Comparison of ENCODE assay signal across 17 mouse cellular contexts in the genomic region with DNA sequence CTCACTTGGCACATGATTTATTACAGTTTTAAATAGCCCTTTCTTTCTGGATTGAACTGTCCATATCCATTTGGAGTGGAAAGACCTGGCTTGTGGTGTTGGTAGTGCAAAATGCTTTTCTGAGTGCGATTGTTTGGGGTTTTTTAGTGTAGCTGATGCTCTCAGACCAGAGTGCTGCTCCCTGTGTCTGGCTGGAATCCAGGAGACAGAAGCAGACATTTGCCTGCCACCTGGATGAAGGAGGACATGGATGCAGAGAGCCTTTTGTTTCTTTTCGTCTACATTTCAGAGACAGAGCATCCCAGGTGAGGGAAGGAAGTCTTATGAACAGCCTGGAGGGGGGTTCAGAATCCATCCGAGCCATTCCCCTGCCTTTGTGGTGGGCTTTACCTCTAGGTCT.
DNase-seq lines count a peak whose midpoint lies in the region; ATAC-seq and TF ChIP-seq lines count a peak whose summit lies in the region.
"Had no signal": no experiment of that assay in that cellular context is flagged by ENCODE, and none has a peak within 500 bp of the region (broad histone marks: within the 10 kb centered on the region; RNA-seq: fewer than 3 reads in every experiment).

No protein-coding gene starts in this region.

- TF ChIP-seq POLR2A in brain, embryonic 14.5 days (IDR thresholded peaks at IDR 0.05; ENCODE audit: borderline replicate concordance, extremely low read depth, insufficient read depth, insufficient read length, poor library complexity, severe bottlenecking) = no peak

- no peak for ATAC-seq in hindbrain, embryonic 13.5 days (ENCODE audit: low FRiP score)
- ATAC-seq in hindbrain, embryonic 11.5 days (ENCODE audit: low FRiP score) = no peak
- no peak for ATAC-seq in hindbrain, embryonic 16.5 days
- ATAC-seq: midbrain, embryonic 13.5 days had no signal

- H3K36me3 ChIP-seq in hindbrain, embryonic 13.5 days = no peaks in the 10 kb centered on the region
- H3K36me3 ChIP-seq in hindbrain, embryonic 11.5 days (ENCODE audit: control insufficient read depth, insufficient read depth, low read length) = no peaks in the 10 kb centered on the region
- no peaks in the 10 kb centered on the region for H3K36me3 ChIP-seq in hindbrain, embryonic 16.5 days (ENCODE audit: control insufficient read depth, insufficient read depth, low read length)
- H3K36me3 ChIP-seq: heart, embryonic 13.5 days; midbrain, embryonic 13.5 days; neural tube, embryonic 12.5 days; stomach, embryonic 15.5 days had no signal

- no peak for TF ChIP-seq CTCF in brain, embryonic 14.5 days (IDR thresholded peaks at IDR 0.05; ENCODE audit: borderline replicate concordance, extremely low read depth, insufficient read depth, insufficient read length)
- TF ChIP-seq CTCF in layer of hippocampus, adult 2 months (conservative IDR thresholded peaks at IDR 0.05) = no peak

- H3K9me3 ChIP-seq in hindbrain, embryonic 13.5 days = no peaks in the 10 kb centered on the region
- no peaks in the 10 kb centered on the region for H3K9me3 ChIP-seq in hindbrain, embryonic 11.5 days (ENCODE audit: control insufficient read depth, low read length)
- H3K9me3 ChIP-seq in hindbrain, embryonic 16.5 days (ENCODE audit: control insufficient read depth, low read length) = no peaks in the 10 kb centered on the region
- H3K9me3 ChIP-seq: heart, embryonic 13.5 days; midbrain, embryonic 13.5 days; neural tube, embryonic 12.5 days; stomach, embryonic 15.5 days had no signal

- H3K9ac ChIP-seq in hindbrain, embryonic 13.5 days = no peak overlapping the region
- H3K9ac ChIP-seq in hindbrain, embryonic 11.5 days (ENCODE audit: low read depth, low read length) = no peak overlapping the region
- no peak overlapping the region for H3K9ac ChIP-seq in hindbrain, embryonic 16.5 days (ENCODE audit: low read depth, low read length)
- H3K9ac ChIP-seq: heart, embryonic 13.5 days; midbrain, embryonic 13.5 days; neural tube, embryonic 12.5 days; stomach, embryonic 15.5 days had no signal

- DNase-seq in hindbrain, embryonic 11.5 days (ENCODE audit: low spot score) = no peak
- peak; percentile 58 for DNase-seq in brain, embryonic 14.5 days (ENCODE audit: low read depth)
- DNase-seq in cerebellum, postnatal 14 days = peak; percentile 62 to 71
- no peak for DNase-seq in right cerebral cortex, postnatal 10 days (ENCODE audit: low spot score in 2 of 2)
- DNase-seq in layer of hippocampus, adult 2 months (ENCODE audit: low spot score in 2 of 2) = no peak
- no peak for DNase-seq in heart, postnatal 4 days
- DNase-seq: adrenal gland, adult 8-10 months; liver; lung, adult 18-20 months; lung, postnatal 4 days; thymus, postnatal 14 days had no signal

- peaks cover 52% of the 10 kb centered on the region for H3K4me1 ChIP-seq in hindbrain, embryonic 13.5 days (replicated peaks)
- H3K4me1 ChIP-seq in hindbrain, embryonic 11.5 days (replicated peaks; ENCODE audit: control insufficient read depth, insufficient read depth, low read length) = no peaks in the 10 kb centered on the region; the same call in 1 of the 2 replicates
- peaks cover 17% of the 10 kb centered on the region for H3K4me1 ChIP-seq in hindbrain, embryonic 16.5 days (ENCODE audit: control insufficient read depth, insufficient read depth, low read depth, low read length)
- H3K4me1 ChIP-seq: stomach, embryonic 15.5 days had no signal

- no peak overlapping the region for H3K4me3 ChIP-seq in hindbrain, embryonic 13.5 days
- no peak overlapping the region for H3K4me3 ChIP-seq in hindbrain, embryonic 11.5 days (ENCODE audit: low read depth, low read length)
- no peak overlapping the region for H3K4me3 ChIP-seq in hindbrain, embryonic 16.5 days (ENCODE audit: low read length)
- no peak overlapping the region for H3K4me3 ChIP-seq in layer of hippocampus, adult 2 months
- H3K4me3 ChIP-seq: heart, embryonic 13.5 days; midbrain, embryonic 13.5 days; neural tube, embryonic 12.5 days; stomach, embryonic 15.5 days had no signal

- H3K27ac ChIP-seq in hindbrain, embryonic 13.5 days = peak overlapping the region; percentile 74; the same call in 1 of the 2 replicates
- no peak overlapping the region for H3K27ac ChIP-seq in hindbrain, embryonic 11.5 days (ENCODE audit: low read depth, low read length)
- peak overlapping the region; percentile 45 for H3K27ac ChIP-seq in hindbrain, embryonic 16.5 days (ENCODE audit: low read depth, low read length)
- no peak overlapping the region for H3K27ac ChIP-seq in layer of hippocampus, adult 2 months
- H3K27ac ChIP-seq: heart, embryonic 13.5 days; midbrain, embryonic 13.5 days; neural tube, embryonic 12.5 days; stomach, embryonic 15.5 days had no signal

- no peak overlapping the region for H3K4me2 ChIP-seq in hindbrain, embryonic 13.5 days
- no peak overlapping the region for H3K4me2 ChIP-seq in hindbrain, embryonic 11.5 days (replicated peaks; ENCODE audit: low read depth, low read length)
- no peak overlapping the region for H3K4me2 ChIP-seq in hindbrain, embryonic 16.5 days (ENCODE audit: low read length)
- H3K4me2 ChIP-seq: heart, embryonic 13.5 days; midbrain, embryonic 13.5 days; neural tube, embryonic 12.5 days; stomach, embryonic 15.5 days had no signal

- H3K27me3 ChIP-seq in hindbrain, embryonic 13.5 days = no peaks in the 10 kb centered on the region
- H3K27me3 ChIP-seq in hindbrain, embryonic 11.5 days (ENCODE audit: control insufficient read depth, insufficient read depth, low read length) = no peaks in the 10 kb centered on the region
- H3K27me3 ChIP-seq in hindbrain, embryonic 16.5 days (replicated peaks; ENCODE audit: control insufficient read depth, insufficient read depth, low read length) = no peaks in the 10 kb centered on the region
- H3K27me3 ChIP-seq: midbrain, embryonic 13.5 days; neural tube, embryonic 12.5 days; stomach, embryonic 15.5 days had no signal

- WGBS in hindbrain, embryonic 13.5 days = 42% methylated on average over 3 of the region's 3 CpGs
- WGBS in hindbrain, embryonic 11.5 days = 63% methylated on average over 3 of the region's 3 CpGs
- WGBS in hindbrain, embryonic 16.5 days = 48% methylated on average over 3 of the region's 3 CpGs

Comparison
In these comparisons a context has a peak if more than half of its experiments do, and no peak if none do; other contexts are left out.
1. H3K27ac ChIP-seq: peak in hindbrain, embryonic 13.5 days (single experiment) and hindbrain, embryonic 16.5 days (single experiment); none in hindbrain, embryonic 11.5 days (single experiment) and layer of hippocampus, adult 2 months (single experiment).
2. DNase-seq: peak in brain, embryonic 14.5 days (single experiment) and cerebellum, postnatal 14 days (2 of 2); none in hindbrain, embryonic 11.5 days (single experiment), right cerebral cortex, postnatal 10 days (0 of 2), layer of hippocampus, adult 2 months (0 of 2) and heart, postnatal 4 days (single experiment).